Mouse (Mus musculus) MEL (cell line): ENCODE data around the gene Arid5a. TPM values are rescaled to one million over a fixed set of nuclear protein-coding genes. Genes with fewer than 3 reads are reported as not detected.
A peak's percentile ranks its signal among the peaks of the same experiment; 100 is the strongest.

Experiments
- DNase-seq: peaks from one replicate; pipeline ENCODE4 v3.0.0; 2011; ENCODE audit warnings: low read depth, low spot score
- H3K27ac ChIP-seq: 2 replicates; pipeline ENCODE4 v1.5.1; 2012; ENCODE audit warnings: low read depth, mild to moderate bottlenecking, control low read depth, low read length, moderate library complexity; ENCODE audit not compliant: control insufficient read depth
- H3K27me3 ChIP-seq, 2 experiments: fragments of 150-350 bp in 1 of 2; sonication (generic) in 1 of 2; 2 replicates each; pipeline ENCODE4 v1.6.1; 2012; ENCODE audit warnings: low read length in 2 of 2, mild to moderate bottlenecking in 2 of 2, improper control_type of control experiment in 1 of 2, moderate library complexity in 1 of 2; ENCODE audit not compliant: insufficient read depth in 2 of 2, control insufficient read depth in 1 of 2
- H3K36me3 ChIP-seq, 2 experiments: 2 replicates each; pipeline ENCODE4 v1.6.1; 2012 to 2014; ENCODE audit warnings: low read length in 2 of 2, improper control_type of control experiment in 1 of 2, inconsistent platforms in 1 of 2, mild to moderate bottlenecking in 1 of 2; ENCODE audit not compliant: insufficient read depth in 2 of 2, control insufficient read depth in 1 of 2
- H3K4me1 ChIP-seq, 2 experiments: fragments of 150-350 bp in 1 of 2; sonication (generic) in 1 of 2; 2 replicates each; pipeline ENCODE4 v1.6.1; 2012; ENCODE audit warnings: low read length in 2 of 2, improper control_type of control experiment in 1 of 2, mild to moderate bottlenecking in 1 of 2; ENCODE audit not compliant: insufficient read depth in 2 of 2, control insufficient read depth in 1 of 2
- H3K4me3 ChIP-seq, 2 experiments: fragments of 150-350 bp in 1 of 2; sonication (generic) in 1 of 2; 2 replicates each; pipeline ENCODE4 v1.5.1; 2012; ENCODE audit warnings: low read depth in 2 of 2, low read length in 2 of 2, mild to moderate bottlenecking in 2 of 2, moderate library complexity in 2 of 2, control low read depth in 1 of 2, improper control_type of control experiment in 1 of 2; ENCODE audit not compliant: control insufficient read depth in 1 of 2, insufficient read depth in 1 of 2
- H3K79me2 ChIP-seq: 2 replicates; pipeline ENCODE4 v1.6.1; 2012; ENCODE audit warnings: mild to moderate bottlenecking, low read length, moderate library complexity; ENCODE audit not compliant: control insufficient read depth, poor library complexity, insufficient read depth
- H3K9ac ChIP-seq: 2 replicates; pipeline ENCODE4 v1.6.1; 2012; ENCODE audit warnings: low read depth, mild to moderate bottlenecking, control low read depth, low read length, moderate library complexity; ENCODE audit not compliant: control insufficient read depth, poor library complexity, severe bottlenecking
- H3K9me3 ChIP-seq: fragments of 150-350 bp; sonication (generic); replicated peaks from 2 replicates; pipeline ENCODE4 v1.6.1; 2012; ENCODE audit warnings: mild to moderate bottlenecking, low read length, improper control_type of control experiment, moderate library complexity; ENCODE audit not compliant: insufficient read depth
- BHLHE40 ChIP-seq: IDR thresholded peaks from 2 replicates; pipeline ENCODE4 v1.6.1; 2012; ENCODE audit warnings: low read depth, mild to moderate bottlenecking, inconsistent platforms, low read length, improper control_type of control experiment, borderline replicate concordance
- CHD2 ChIP-seq: IDR thresholded peaks from 2 replicates; pipeline ENCODE4 v1.6.1; 2011; ENCODE audit warnings: low read length, improper control_type of control experiment
- CTCF ChIP-seq, 3 experiments: IDR thresholded peaks in 2 of 3; conservative IDR thresholded peaks in 1 of 3; 2 replicates each; pipeline ENCODE4 v1.5.1; 2011 to 2012; ENCODE audit warnings: low read length in 3 of 3, low read depth in 2 of 3, mild to moderate bottlenecking in 2 of 3, improper control_type of control experiment in 1 of 3, inconsistent platforms in 1 of 3, mixed read lengths in 1 of 3, moderate library complexity in 1 of 3; ENCODE audit not compliant: control insufficient read depth in 1 of 3, insufficient read depth in 1 of 3, poor library complexity in 1 of 3, severe bottlenecking in 1 of 3
- E2F4 ChIP-seq: IDR thresholded peaks from 2 replicates; pipeline ENCODE4 v1.6.1; 2011; ENCODE audit warnings: low read depth, low read length, improper control_type of control experiment, borderline replicate concordance
- ETS1 ChIP-seq: IDR thresholded peaks from 2 replicates; pipeline ENCODE4 v1.6.1; 2012; ENCODE audit warnings: low read depth, mild to moderate bottlenecking, inconsistent platforms, low read length, improper control_type of control experiment, moderate library complexity
- HCFC1 ChIP-seq: IDR thresholded peaks from 2 replicates; pipeline ENCODE4 v1.6.1; 2012; ENCODE audit warnings: low read depth, mild to moderate bottlenecking, inconsistent platforms, low read length, improper control_type of control experiment, moderate library complexity
- KAT2A ChIP-seq: conservative IDR thresholded peaks from 2 replicates; pipeline ENCODE4 v1.6.1; 2012; ENCODE audit warnings: low read depth, low read length, improper control_type of control experiment, inconsistent platforms
- MAFK ChIP-seq: IDR thresholded peaks from 2 replicates; pipeline ENCODE4 v1.6.1; 2011; ENCODE audit warnings: low read depth, mild to moderate bottlenecking, low read length, improper control_type of control experiment, borderline replicate concordance
- MAZ ChIP-seq: IDR thresholded peaks from 2 replicates; pipeline ENCODE4 v1.6.1; 2012; ENCODE audit warnings: low read depth, mild to moderate bottlenecking, inconsistent platforms, low read length, improper control_type of control experiment
- MXI1 ChIP-seq: IDR thresholded peaks from 2 replicates; pipeline ENCODE4 v1.6.1; 2011; ENCODE audit warnings: mild to moderate bottlenecking, low read depth, low read length, improper control_type of control experiment
- MYB ChIP-seq: IDR thresholded peaks from 2 replicates; pipeline ENCODE4 v1.6.1; 2011; ENCODE audit warnings: mild to moderate bottlenecking, low read depth, low read length, improper control_type of control experiment
- MYC ChIP-seq: IDR thresholded peaks from 2 replicates; pipeline ENCODE4 v1.6.1; 2011; ENCODE audit warnings: low read depth, mild to moderate bottlenecking, low read length, improper control_type of control experiment, moderate library complexity
- NRF1 ChIP-seq: IDR thresholded peaks from 2 replicates; pipeline ENCODE4 v1.6.1; 2014; ENCODE audit warnings: low read depth, mild to moderate bottlenecking, inconsistent platforms, low read length, improper control_type of control experiment, moderate library complexity; ENCODE audit not compliant: poor library complexity, insufficient read depth, severe bottlenecking
- POLR2AphosphoS2 ChIP-seq: IDR thresholded peaks from 2 replicates; pipeline ENCODE4 v1.6.1; 2011; ENCODE audit warnings: low read length, improper control_type of control experiment
- RAD21 ChIP-seq: IDR thresholded peaks from 2 replicates; pipeline ENCODE4 v1.6.1; 2011; ENCODE audit warnings: mild to moderate bottlenecking, low read depth, low read length, improper control_type of control experiment
- RCOR1 ChIP-seq: IDR thresholded peaks from 2 replicates; pipeline ENCODE4 v1.6.1; 2012; ENCODE audit warnings: low read depth, mild to moderate bottlenecking, inconsistent platforms, low read length, improper control_type of control experiment
- SIN3A ChIP-seq: IDR thresholded peaks from 2 replicates; pipeline ENCODE4 v1.6.1; 2012; ENCODE audit warnings: low read length, improper control_type of control experiment, inconsistent platforms
- SMC3 ChIP-seq: IDR thresholded peaks from 2 replicates; pipeline ENCODE4 v1.6.1; 2011; ENCODE audit warnings: low read depth, low read length, improper control_type of control experiment
- TAL1 ChIP-seq: IDR thresholded peaks from 2 replicates; pipeline ENCODE4 v1.6.1; 2012; ENCODE audit warnings: mild to moderate bottlenecking, inconsistent platforms, low read length, moderate library complexity, mixed read lengths
- TCF12 ChIP-seq: IDR thresholded peaks from 2 replicates; pipeline ENCODE4 v1.6.1; 2014; ENCODE audit warnings: low read depth, mild to moderate bottlenecking, inconsistent platforms, low read length, improper control_type of control experiment, moderate library complexity
- UBTF ChIP-seq: IDR thresholded peaks from 2 replicates; pipeline ENCODE4 v1.6.1; 2012; ENCODE audit warnings: low read depth, mild to moderate bottlenecking, inconsistent platforms, low read length, improper control_type of control experiment, moderate library complexity, borderline replicate concordance; ENCODE audit not compliant: insufficient read depth
- ZC3H11A ChIP-seq: IDR thresholded peaks from 2 replicates; pipeline ENCODE4 v1.6.1; 2012; ENCODE audit warnings: low read depth, mild to moderate bottlenecking, inconsistent platforms, low read length, improper control_type of control experiment
- ZNF384 ChIP-seq: IDR thresholded peaks from 2 replicates; pipeline ENCODE4 v1.6.1; 2012; ENCODE audit warnings: low read depth, mild to moderate bottlenecking, inconsistent platforms, low read length, improper control_type of control experiment
- polyA plus RNA-seq, 2 experiments: library from polyadenylated mRNA; stranded (reverse) in 1 of 2; unstranded in 1 of 2; fragments of >175 nt in 1 of 2; fragments of >200 nt in 1 of 2; gene quantifications; 2 replicates each; pipeline versions ENCODE4 v1.2.1 to v1.2.4; 2012; ENCODE audit warnings: low replicate concordance in 2 of 2, low read depth in 1 of 2; ENCODE audit not compliant: insufficient read length in 2 of 2, insufficient read depth in 1 of 2, missing spikeins in 1 of 2
- total RNA-seq: library from RNA; depleted of rRNA; stranded (reverse); fragments of 300-350 nt; gene quantifications from 2 replicates; pipeline ENCODE4 v1.2.3, GENCODE M21; 2012

Arid5a gene
- total and polyA plus RNA-seq, 3 experiments, result 4.2 to 9.0 TPM; not detected in 1

- H3K4me1 ChIP-seq, result peaks cover 5 to 23% of the 10 kb centered on the region in 2 experiments
- no peaks in the 10 kb centered on the region for H3K79me2 ChIP-seq
- no peaks in the 10 kb centered on the region for H3K9me3 ChIP-seq
- peak; percentile 90 for DNase-seq
- H3K9ac ChIP-seq, result no peak overlapping the region
- H3K27ac ChIP-seq, result no peak overlapping the region
- H3K36me3 ChIP-seq, result peaks cover 0 to 9% of the 10 kb centered on the region in 2 experiments; a peak in 2 of 4 replicates
- no peak for TF ChIP-seq MXI1
- peak; percentile 43; the same call in 1 of the 2 replicates for TF ChIP-seq SIN3A
- peak; percentile 83 to 98 (median 94) for TF ChIP-seq CTCF (IDR thresholded peaks at IDR 0.05 in 2 of 3, conservative IDR thresholded peaks at IDR 0.05 in 1 of 3; ENCODE audit: control insufficient read depth in 1 of 3, insufficient read depth in 1 of 3, low read depth in 2 of 3, low read length in 3 of 3, poor library complexity in 1 of 3, severe bottlenecking in 1 of 3)
- peak; percentile 93 for TF ChIP-seq SMC3
- TF ChIP-seq ZC3H11A, result peak; percentile 87
- peak; percentile 98 for TF ChIP-seq RAD21
- TF ChIP-seq MAFK, result no peak
- no peak for TF ChIP-seq E2F4
- no peak for TF ChIP-seq MYB
- TF ChIP-seq ZNF384, result 0 out of 2 replicates have a peak, but pooled peaks have one; percentile 6
- no peak overlapping the region for H3K4me3 ChIP-seq
- no peaks in the 10 kb centered on the region for H3K27me3 ChIP-seq
Observed at GRCm38 (mm10) chr1:36279202-36279601, 28.3 kb upstream of the Arid5a start.

- Histone ChIP-seq H3K4me3 (no peak overlapping the region), H3K79me2 (no peaks in the 10 kb centered on the region), H3K27ac (no peak overlapping the region), H3K36me3 (no peaks in the 10 kb centered on the region; a peak in 1 of 4 replicates), H3K9me3 (no peaks in the 10 kb centered on the region), H3K27me3 (no peaks in the 10 kb centered on the region), H3K9ac (no peak overlapping the region), H3K4me1 (peaks cover 0 to 7% of the 10 kb centered on the region in 2 experiments; a peak in 2 of 4 replicates)
- no peak for TF ChIP-seq ETS1
- no peak for TF ChIP-seq MAZ
- TF ChIP-seq TAL1, result no peak
- no peak for TF ChIP-seq UBTF
- TF ChIP-seq E2F4, result no peak
- no peak for TF ChIP-seq MAFK
- no peak for TF ChIP-seq ZC3H11A
- no peak for TF ChIP-seq MXI1
- TF ChIP-seq MYC, result no peak
- no peak for TF ChIP-seq NRF1
- TF ChIP-seq RCOR1, result no peak
- TF ChIP-seq SMC3, result no peak
- no peak for TF ChIP-seq BHLHE40
- TF ChIP-seq KAT2A, result no peak
- no peak for TF ChIP-seq POLR2AphosphoS2
- no peak for TF ChIP-seq SIN3A
- no peak for TF ChIP-seq ZNF384
- no peak for TF ChIP-seq CHD2
- TF ChIP-seq TCF12, result no peak
- TF ChIP-seq HCFC1, result no peak
- DNase-seq, result no peak
Observed at GRCm38 (mm10) chr1:36280938-36281337, 26.6 kb upstream of the Arid5a start.
